Mouse (Mus musculus): ENCODE results near the gene Gm20518.

Gene Gm20518

GRCm38 (mm10) chr16:17804982-17805381, 86.5 kb downstream of the Gm20518 start:
- DNase-seq (ENCODE audit: low spot score): no peak

- no peak for DNase-seq (ENCODE audit: low spot score)
Observed at GRCm38 (mm10) chr16:17804449-17804912, 87.0 kb downstream of the Gm20518 start.

GRCm38 (mm10) chr16:17803675-17804448, 87.6 kb downstream of the Gm20518 start:
- no peak for DNase-seq (ENCODE audit: low spot score)

GRCm38 (mm10) chr16:17802839-17803674, 88.4 kb downstream of the Gm20518 start:
- DNase-seq (ENCODE audit: low spot score): no peak

GRCm38 (mm10) chr16:17802456-17802838, 89.0 kb downstream of the Gm20518 start:
- DNase-seq (ENCODE audit: low spot score): no peak

GRCm38 (mm10) chr16:17801777-17802455, 89.6 kb downstream of the Gm20518 start:
- no peak for DNase-seq (ENCODE audit: low spot score)

GRCm38 (mm10) chr16:17799584-17799983, 91.9 kb downstream of the Gm20518 start:
- no peak for DNase-seq (ENCODE audit: low spot score)

GRCm38 (mm10) chr16:17798321-17799180, 92.9 kb downstream of the Gm20518 start:
- DNase-seq (ENCODE audit: low spot score): peak; percentile 25

GRCm38 (mm10) chr16:17797812-17798311, 93.6 kb downstream of the Gm20518 start:
- peak; percentile 12 for DNase-seq (ENCODE audit: low spot score)

GRCm38 (mm10) chr16:17796971-17797811, 94.3 kb downstream of the Gm20518 start, which contains the start of gene Scarf2:
Gene Scarf2 (plus strand): TSS chr16:17797282.
- DNase-seq (ENCODE audit: low spot score): peak; percentile 61

GRCm38 (mm10) chr16:17796519-17796918, 95.0 kb downstream of the Gm20518 start:
- DNase-seq (ENCODE audit: low spot score): no peak

GRCm38 (mm10) chr16:17795643-17796042, 95.8 kb downstream of the Gm20518 start:
- DNase-seq (ENCODE audit: low spot score): no peak

- no peak for DNase-seq (ENCODE audit: low spot score)
Observed at GRCm38 (mm10) chr16:17794047-17794446, 97.4 kb downstream of the Gm20518 start.

- DNase-seq (ENCODE audit: low spot score): no peak
Observed at GRCm38 (mm10) chr16:17792728-17793127, 98.7 kb downstream of the Gm20518 start.

- no peak for DNase-seq (ENCODE audit: low spot score)
Observed at GRCm38 (mm10) chr16:17785337-17785736, 106.1 kb downstream of the Gm20518 start.
